Mouse (Mus musculus): ENCODE results near the gene S1pr3.
A peak's percentile ranks its signal among the peaks of the same experiment; 100 is the strongest.

- TF ChIP-seq CTCF (IDR thresholded peaks at IDR 0.05; ENCODE audit: low read depth) (peak; percentile 16), EP300 (IDR thresholded peaks at IDR 0.05; ENCODE audit: low read depth) (no peak)
Measured at GRCm38 (mm10) chr13:51408519-51409001, at the start of gene S1pr3.
